Mouse (Mus musculus) fibroblast of lung, adult 2 months (primary cell): ENCODE measurements around the gene Adra1d.

ENCODE experiments used
- DNase-seq: peaks from one replicate; pipeline ENCODE4 v3.0.0-alpha.2; 2011; ENCODE audit warnings: low read depth

Gene Adra1d

DNA sequence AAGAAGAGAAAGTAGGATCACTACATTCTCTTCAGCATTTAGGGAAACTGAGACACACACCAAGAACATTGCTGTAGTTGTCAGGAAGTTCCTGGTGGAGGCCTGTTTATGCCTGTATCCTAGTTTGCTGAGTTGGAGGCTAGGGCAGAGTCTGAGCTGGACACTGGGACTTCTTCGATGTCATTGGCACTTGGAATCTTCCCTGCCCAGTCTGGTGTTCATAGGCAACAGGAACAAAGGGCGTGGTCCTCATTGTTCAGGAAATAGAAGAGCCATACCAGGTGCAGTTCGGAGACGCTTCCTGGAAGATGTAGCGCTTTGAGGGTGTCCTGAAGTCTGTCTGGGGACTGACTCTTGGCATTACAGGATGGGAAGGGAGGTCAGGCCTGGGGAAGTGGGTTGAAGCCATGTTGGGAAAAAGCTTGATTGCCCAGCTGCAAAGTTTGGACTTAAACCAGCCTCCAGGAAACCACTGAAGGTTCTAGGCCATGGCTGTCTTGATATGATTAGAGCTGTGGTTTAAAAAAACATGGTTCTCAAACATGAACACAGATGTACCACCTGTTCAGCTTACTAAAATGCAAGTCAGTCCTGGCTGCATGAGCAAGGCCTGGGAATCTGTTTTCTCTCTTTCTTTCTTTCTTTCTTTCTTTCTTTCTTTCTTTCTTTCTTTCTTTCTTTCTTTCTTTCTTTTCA lies 65.8 kb downstream of the Adra1d start:
- no peak for DNase-seq
